Mouse (Mus musculus): ENCODE data around the gene Kctd12. TPM values are rescaled to one million over a fixed set of nuclear protein-coding genes. Genes with fewer than 3 reads are reported as not detected.

The Kctd12 gene
- 8.9 TPM for polyA plus RNA-seq (2017; shearing (Covaris generic))

GRCm38 (mm10) chr14:102982627-102983540 is at the start of gene Kctd12:
TSS of gene Kctd12 (minus strand) at chr14:102982637.

Other genes with a start within 250 kb of the Kctd12 start
- not detected for gene Acod1, start 64.3 kb upstream of the Kctd12 start, polyA plus RNA-seq (2017; shearing (Covaris generic))
- gene Cln5, start 87.6 kb upstream of the Kctd12 start, polyA plus RNA-seq (2017; shearing (Covaris generic)): 32.9 TPM
- gene Fbxl3, start 116.9 kb upstream of the Kctd12 start, polyA plus RNA-seq (2017; shearing (Covaris generic)): 163 TPM